Mouse (Mus musculus): ENCODE results near the gene Tas1r2.

The Tas1r2 gene

GRCm38 (mm10) chr4:139653238-139653637 lies at the start of gene Tas1r2:
Gene Tas1r2, plus strand, starts transcription at chr4:139653538.
- DNase-seq (ENCODE audit: low spot score): no peak

- no peak for DNase-seq (ENCODE audit: low spot score)
These were observed 48.1 kb upstream of the Tas1r2 start for GRCm38 (mm10) chr4:139605216-139605615.

- no peak for DNase-seq (ENCODE audit: low spot score)
These were observed 46.6 kb upstream of the Tas1r2 start for GRCm38 (mm10) chr4:139606732-139607131.

- DNase-seq (ENCODE audit: low spot score): no peak
These were observed 44.4 kb upstream of the Tas1r2 start for GRCm38 (mm10) chr4:139608975-139609374.

- no peak for DNase-seq (ENCODE audit: low spot score)
These were observed 42.4 kb upstream of the Tas1r2 start for GRCm38 (mm10) chr4:139610954-139611353.

- peak; percentile 62 for DNase-seq (ENCODE audit: low spot score)
These were observed 41.8 kb upstream of the Tas1r2 start for GRCm38 (mm10) chr4:139611542-139611953.

- no peak for DNase-seq (ENCODE audit: low spot score)
These were observed 38.6 kb upstream of the Tas1r2 start for GRCm38 (mm10) chr4:139614524-139615260.

- peak; percentile 45 for DNase-seq (ENCODE audit: low spot score)
These were observed 36.9 kb upstream of the Tas1r2 start for GRCm38 (mm10) chr4:139616276-139617000.

GRCm38 (mm10) chr4:139617001-139617364 lies 36.4 kb upstream of the Tas1r2 start:
- DNase-seq (ENCODE audit: low spot score): no peak

- no peak for DNase-seq (ENCODE audit: low spot score)
These were observed 33.6 kb upstream of the Tas1r2 start for GRCm38 (mm10) chr4:139619765-139620164.

GRCm38 (mm10) chr4:139622373-139623282 lies 30.7 kb upstream of the Tas1r2 start, which contains the start of gene Aldh4a1:
Gene Aldh4a1, plus strand, starts transcription at chr4:139622866.
- DNase-seq (ENCODE audit: low spot score): peak; percentile 88

- DNase-seq (ENCODE audit: low spot score): no peak
These were observed 29.8 kb upstream of the Tas1r2 start for GRCm38 (mm10) chr4:139623434-139624115.

GRCm38 (mm10) chr4:139624116-139624489 lies 29.2 kb upstream of the Tas1r2 start:
- no peak for DNase-seq (ENCODE audit: low spot score)

- no peak for DNase-seq (ENCODE audit: low spot score)
These were observed 28.6 kb upstream of the Tas1r2 start for GRCm38 (mm10) chr4:139624706-139625105.

- DNase-seq (ENCODE audit: low spot score): no peak
These were observed 26.0 kb upstream of the Tas1r2 start for GRCm38 (mm10) chr4:139627361-139627760.

GRCm38 (mm10) chr4:139630171-139630570 lies 23.2 kb upstream of the Tas1r2 start:
- DNase-seq (ENCODE audit: low spot score): no peak

- no peak for DNase-seq (ENCODE audit: low spot score)
These were observed 22.2 kb upstream of the Tas1r2 start for GRCm38 (mm10) chr4:139631141-139631540.

GRCm38 (mm10) chr4:139631569-139632253 lies 21.6 kb upstream of the Tas1r2 start:
- no peak for DNase-seq (ENCODE audit: low spot score)

GRCm38 (mm10) chr4:139632254-139632580 lies 21.1 kb upstream of the Tas1r2 start:
- DNase-seq (ENCODE audit: low spot score): no peak

- DNase-seq (ENCODE audit: low spot score): peak; percentile 48
These were observed 17.0 kb upstream of the Tas1r2 start for GRCm38 (mm10) chr4:139636373-139636772.

- no peak for DNase-seq (ENCODE audit: low spot score)
These were observed 15.5 kb upstream of the Tas1r2 start for GRCm38 (mm10) chr4:139637847-139638246.
